Mouse (Mus musculus) MEL (cell line): ENCODE measurements around the gene Ctnnd2. TPM values are rescaled to one million over a fixed set of nuclear protein-coding genes. Genes with fewer than 3 reads are reported as not detected.

Source experiments
- DNase-seq: peaks from one replicate; pipeline ENCODE4 v3.0.0; 2011; ENCODE audit warnings: low read depth, low spot score
- H3K27ac ChIP-seq: 2 replicates; pipeline ENCODE4 v1.5.1; 2012; ENCODE audit warnings: low read depth, mild to moderate bottlenecking, control low read depth, low read length, moderate library complexity; ENCODE audit not compliant: control insufficient read depth
- H3K27me3 ChIP-seq, 2 experiments: fragments of 150-350 bp in 1 of 2; sonication (generic) in 1 of 2; 2 replicates each; pipeline ENCODE4 v1.6.1; 2012; ENCODE audit warnings: low read length in 2 of 2, mild to moderate bottlenecking in 2 of 2, improper control_type of control experiment in 1 of 2, moderate library complexity in 1 of 2; ENCODE audit not compliant: insufficient read depth in 2 of 2, control insufficient read depth in 1 of 2
- H3K36me3 ChIP-seq, 2 experiments: 2 replicates each; pipeline ENCODE4 v1.6.1; 2012 to 2014; ENCODE audit warnings: low read length in 2 of 2, improper control_type of control experiment in 1 of 2, inconsistent platforms in 1 of 2, mild to moderate bottlenecking in 1 of 2; ENCODE audit not compliant: insufficient read depth in 2 of 2, control insufficient read depth in 1 of 2
- H3K4me1 ChIP-seq, 2 experiments: fragments of 150-350 bp in 1 of 2; sonication (generic) in 1 of 2; 2 replicates each; pipeline ENCODE4 v1.6.1; 2012; ENCODE audit warnings: low read length in 2 of 2, improper control_type of control experiment in 1 of 2, mild to moderate bottlenecking in 1 of 2; ENCODE audit not compliant: insufficient read depth in 2 of 2, control insufficient read depth in 1 of 2
- H3K4me3 ChIP-seq, 2 experiments: fragments of 150-350 bp in 1 of 2; sonication (generic) in 1 of 2; 2 replicates each; pipeline ENCODE4 v1.5.1; 2012; ENCODE audit warnings: low read depth in 2 of 2, low read length in 2 of 2, mild to moderate bottlenecking in 2 of 2, moderate library complexity in 2 of 2, control low read depth in 1 of 2, improper control_type of control experiment in 1 of 2; ENCODE audit not compliant: control insufficient read depth in 1 of 2, insufficient read depth in 1 of 2
- H3K79me2 ChIP-seq: 2 replicates; pipeline ENCODE4 v1.6.1; 2012; ENCODE audit warnings: mild to moderate bottlenecking, low read length, moderate library complexity; ENCODE audit not compliant: control insufficient read depth, poor library complexity, insufficient read depth
- H3K9ac ChIP-seq: 2 replicates; pipeline ENCODE4 v1.6.1; 2012; ENCODE audit warnings: low read depth, mild to moderate bottlenecking, control low read depth, low read length, moderate library complexity; ENCODE audit not compliant: control insufficient read depth, poor library complexity, severe bottlenecking
- H3K9me3 ChIP-seq: fragments of 150-350 bp; sonication (generic); replicated peaks from 2 replicates; pipeline ENCODE4 v1.6.1; 2012; ENCODE audit warnings: mild to moderate bottlenecking, low read length, improper control_type of control experiment, moderate library complexity; ENCODE audit not compliant: insufficient read depth
- BHLHE40 ChIP-seq: IDR thresholded peaks from 2 replicates; pipeline ENCODE4 v1.6.1; 2012; ENCODE audit warnings: low read depth, mild to moderate bottlenecking, inconsistent platforms, low read length, improper control_type of control experiment, borderline replicate concordance
- CHD1 ChIP-seq: IDR thresholded peaks from 2 replicates; pipeline ENCODE4 v1.6.1; 2012; ENCODE audit warnings: low read depth, mild to moderate bottlenecking, inconsistent platforms, low read length, improper control_type of control experiment
- CHD2 ChIP-seq: IDR thresholded peaks from 2 replicates; pipeline ENCODE4 v1.6.1; 2011; ENCODE audit warnings: low read length, improper control_type of control experiment
- CTCF ChIP-seq, 3 experiments: IDR thresholded peaks in 2 of 3; conservative IDR thresholded peaks in 1 of 3; 2 replicates each; pipeline ENCODE4 v1.5.1; 2011 to 2012; ENCODE audit warnings: low read length in 3 of 3, low read depth in 2 of 3, mild to moderate bottlenecking in 2 of 3, improper control_type of control experiment in 1 of 3, inconsistent platforms in 1 of 3, mixed read lengths in 1 of 3, moderate library complexity in 1 of 3; ENCODE audit not compliant: control insufficient read depth in 1 of 3, insufficient read depth in 1 of 3, poor library complexity in 1 of 3, severe bottlenecking in 1 of 3
- EP300 ChIP-seq, 2 experiments: IDR thresholded peaks; 2 replicates each; pipeline ENCODE4 v1.6.1; 2011; ENCODE audit warnings: improper control_type of control experiment in 2 of 2, low read length in 2 of 2, low read depth in 1 of 2, mild to moderate bottlenecking in 1 of 2
- GATA1 ChIP-seq: IDR thresholded peaks from 2 replicates; pipeline ENCODE4 v1.6.1; 2011; ENCODE audit warnings: low read depth, low read length, improper control_type of control experiment
- JUND ChIP-seq: IDR thresholded peaks from 2 replicates; pipeline ENCODE4 v1.6.1; 2011; ENCODE audit warnings: low read depth, mild to moderate bottlenecking, improper control_type of control experiment, low read length
- KAT2A ChIP-seq: conservative IDR thresholded peaks from 2 replicates; pipeline ENCODE4 v1.6.1; 2012; ENCODE audit warnings: low read depth, low read length, improper control_type of control experiment, inconsistent platforms
- MAX ChIP-seq: IDR thresholded peaks from 2 replicates; pipeline ENCODE4 v1.6.1; 2011; ENCODE audit warnings: low read length, improper control_type of control experiment
- MYC ChIP-seq: IDR thresholded peaks from 2 replicates; pipeline ENCODE4 v1.6.1; 2011; ENCODE audit warnings: low read depth, mild to moderate bottlenecking, low read length, improper control_type of control experiment, moderate library complexity
- NELFE ChIP-seq: IDR thresholded peaks from 2 replicates; pipeline ENCODE4 v1.6.1; 2011; ENCODE audit warnings: low read depth, low read length, improper control_type of control experiment
- POLR2A ChIP-seq, 2 experiments: IDR thresholded peaks; 2 replicates each; pipeline ENCODE4 v1.6.1; 2011 to 2012; ENCODE audit warnings: low read length in 2 of 2, mild to moderate bottlenecking in 2 of 2, control low read depth in 1 of 2, improper control_type of control experiment in 1 of 2, low read depth in 1 of 2, moderate library complexity in 1 of 2; ENCODE audit not compliant: control insufficient read depth in 1 of 2, insufficient read depth in 1 of 2, poor library complexity in 1 of 2
- RAD21 ChIP-seq: IDR thresholded peaks from 2 replicates; pipeline ENCODE4 v1.6.1; 2011; ENCODE audit warnings: mild to moderate bottlenecking, low read depth, low read length, improper control_type of control experiment
- RCOR1 ChIP-seq: IDR thresholded peaks from 2 replicates; pipeline ENCODE4 v1.6.1; 2012; ENCODE audit warnings: low read depth, mild to moderate bottlenecking, inconsistent platforms, low read length, improper control_type of control experiment
- SIN3A ChIP-seq: IDR thresholded peaks from 2 replicates; pipeline ENCODE4 v1.6.1; 2012; ENCODE audit warnings: low read length, improper control_type of control experiment, inconsistent platforms
- SMC3 ChIP-seq: IDR thresholded peaks from 2 replicates; pipeline ENCODE4 v1.6.1; 2011; ENCODE audit warnings: low read depth, low read length, improper control_type of control experiment
- UBTF ChIP-seq: IDR thresholded peaks from 2 replicates; pipeline ENCODE4 v1.6.1; 2012; ENCODE audit warnings: low read depth, mild to moderate bottlenecking, inconsistent platforms, low read length, improper control_type of control experiment, moderate library complexity, borderline replicate concordance; ENCODE audit not compliant: insufficient read depth
- USF1 ChIP-seq: IDR thresholded peaks from 2 replicates; pipeline ENCODE4 v1.6.1; 2014; ENCODE audit warnings: low read depth, mild to moderate bottlenecking, inconsistent platforms, low read length, improper control_type of control experiment, moderate library complexity
- USF2 ChIP-seq, 2 experiments: IDR thresholded peaks; 2 replicates each; pipeline ENCODE4 v1.6.1; 2011 to 2012; ENCODE audit warnings: improper control_type of control experiment in 2 of 2, low read length in 2 of 2, borderline replicate concordance in 1 of 2, inconsistent platforms in 1 of 2, low read depth in 1 of 2, mild to moderate bottlenecking in 1 of 2; ENCODE audit not compliant: insufficient read depth in 1 of 2
- ZMIZ1 ChIP-seq: IDR thresholded peaks from 2 replicates; pipeline ENCODE4 v1.6.1; 2012; ENCODE audit warnings: low read depth, mild to moderate bottlenecking, inconsistent platforms, low read length, improper control_type of control experiment, moderate library complexity
- ZNF384 ChIP-seq: IDR thresholded peaks from 2 replicates; pipeline ENCODE4 v1.6.1; 2012; ENCODE audit warnings: low read depth, mild to moderate bottlenecking, inconsistent platforms, low read length, improper control_type of control experiment
- polyA plus RNA-seq, 2 experiments: library from polyadenylated mRNA; stranded (reverse) in 1 of 2; unstranded in 1 of 2; fragments of >175 nt in 1 of 2; fragments of >200 nt in 1 of 2; gene quantifications; 2 replicates each; pipeline versions ENCODE4 v1.2.1 to v1.2.4; 2012; ENCODE audit warnings: low replicate concordance in 2 of 2, low read depth in 1 of 2; ENCODE audit not compliant: insufficient read length in 2 of 2, insufficient read depth in 1 of 2, missing spikeins in 1 of 2
- total RNA-seq: library from RNA; depleted of rRNA; stranded (reverse); fragments of 300-350 nt; gene quantifications from 2 replicates; pipeline ENCODE4 v1.2.3, GENCODE M21; 2012

The Ctnnd2 gene
- total and polyA plus RNA-seq, 3 experiments = 0.03 TPM; not detected in 2

- H3K27me3 ChIP-seq = no peaks in the 10 kb centered on the region
- TF ChIP-seq SIN3A (no peak), KAT2A (no peak), CHD1 (no peak)
- TF ChIP-seq, all 39 proteins: peak for 0
- no peak for DNase-seq
- Histone ChIP-seq H3K27ac (no peak overlapping the region), H3K36me3 (no peaks in the 10 kb centered on the region), H3K79me2 (no peaks in the 10 kb centered on the region), H3K4me3 (no peak overlapping the region), H3K4me1 (no peaks in the 10 kb centered on the region), H3K9me3 (no peaks in the 10 kb centered on the region), H3K9ac (no peak overlapping the region)
Measured at GRCm38 (mm10) chr15:30541459-30541858, 369.1 kb downstream of the Ctnnd2 start.

GRCm38 (mm10) chr15:30548263-30548662 is 375.9 kb downstream of the Ctnnd2 start:
- Histone ChIP-seq H3K36me3 (no peaks in the 10 kb centered on the region), H3K9ac (no peak overlapping the region), H3K4me1 (no peaks in the 10 kb centered on the region), H3K27ac (no peak overlapping the region), H3K27me3 (no peaks in the 10 kb centered on the region), H3K4me3 (no peak overlapping the region), H3K9me3 (no peaks in the 10 kb centered on the region), H3K79me2 (no peaks in the 10 kb centered on the region)
- no peak for TF ChIP-seq CTCF (IDR thresholded peaks at IDR 0.05 in 2 of 3, conservative IDR thresholded peaks at IDR 0.05 in 1 of 3; ENCODE audit: control insufficient read depth in 1 of 3, insufficient read depth in 1 of 3, low read depth in 2 of 3, low read length in 3 of 3, poor library complexity in 1 of 3, severe bottlenecking in 1 of 3)
- no peak for DNase-seq

GRCm38 (mm10) chr15:30550956-30551355 is 378.6 kb downstream of the Ctnnd2 start:
- no peaks in the 10 kb centered on the region for H3K4me1 ChIP-seq

More at GRCm38 (mm10) chr15:30550956-30551355, 378.6 kb downstream of the Ctnnd2 start:
- Histone ChIP-seq H3K9me3 (no peaks in the 10 kb centered on the region), H3K27ac (no peak overlapping the region), H3K4me3 (no peak overlapping the region), H3K9ac (no peak overlapping the region), H3K36me3 (no peaks in the 10 kb centered on the region), H3K27me3 (no peaks in the 10 kb centered on the region), H3K79me2 (no peaks in the 10 kb centered on the region)
- no peak for TF ChIP-seq POLR2A (IDR thresholded peaks at IDR 0.05; ENCODE audit: control insufficient read depth in 1 of 2, insufficient read depth in 1 of 2, low read depth in 1 of 2, low read length in 2 of 2, poor library complexity in 1 of 2)
- TF ChIP-seq ZNF384 = no peak
- no peak for TF ChIP-seq USF1
- no peak for TF ChIP-seq MYC
- no peak for TF ChIP-seq EP300 (IDR thresholded peaks at IDR 0.05; ENCODE audit: low read depth in 1 of 2, low read length in 2 of 2)
- TF ChIP-seq RAD21 = no peak
- no peak for TF ChIP-seq SMC3
- TF ChIP-seq CHD2 = no peak
- TF ChIP-seq GATA1 = no peak
- TF ChIP-seq BHLHE40 = no peak
- TF ChIP-seq ZMIZ1 = no peak
- no peak for TF ChIP-seq USF2 (IDR thresholded peaks at IDR 0.05; ENCODE audit: borderline replicate concordance in 1 of 2, insufficient read depth in 1 of 2, low read depth in 1 of 2, low read length in 2 of 2)
- no peak for TF ChIP-seq SIN3A
- TF ChIP-seq UBTF = no peak
- no peak for TF ChIP-seq MAX
- no peak for TF ChIP-seq JUND
- TF ChIP-seq RCOR1 = no peak
- no peak for TF ChIP-seq NELFE
- no peak for TF ChIP-seq CTCF (IDR thresholded peaks at IDR 0.05 in 2 of 3, conservative IDR thresholded peaks at IDR 0.05 in 1 of 3; ENCODE audit: control insufficient read depth in 1 of 3, insufficient read depth in 1 of 3, low read depth in 2 of 3, low read length in 3 of 3, poor library complexity in 1 of 3, severe bottlenecking in 1 of 3)
- no peak for DNase-seq
